11 mouse cellular contexts compared by ENCODE assay signal in the genomic region with DNA sequence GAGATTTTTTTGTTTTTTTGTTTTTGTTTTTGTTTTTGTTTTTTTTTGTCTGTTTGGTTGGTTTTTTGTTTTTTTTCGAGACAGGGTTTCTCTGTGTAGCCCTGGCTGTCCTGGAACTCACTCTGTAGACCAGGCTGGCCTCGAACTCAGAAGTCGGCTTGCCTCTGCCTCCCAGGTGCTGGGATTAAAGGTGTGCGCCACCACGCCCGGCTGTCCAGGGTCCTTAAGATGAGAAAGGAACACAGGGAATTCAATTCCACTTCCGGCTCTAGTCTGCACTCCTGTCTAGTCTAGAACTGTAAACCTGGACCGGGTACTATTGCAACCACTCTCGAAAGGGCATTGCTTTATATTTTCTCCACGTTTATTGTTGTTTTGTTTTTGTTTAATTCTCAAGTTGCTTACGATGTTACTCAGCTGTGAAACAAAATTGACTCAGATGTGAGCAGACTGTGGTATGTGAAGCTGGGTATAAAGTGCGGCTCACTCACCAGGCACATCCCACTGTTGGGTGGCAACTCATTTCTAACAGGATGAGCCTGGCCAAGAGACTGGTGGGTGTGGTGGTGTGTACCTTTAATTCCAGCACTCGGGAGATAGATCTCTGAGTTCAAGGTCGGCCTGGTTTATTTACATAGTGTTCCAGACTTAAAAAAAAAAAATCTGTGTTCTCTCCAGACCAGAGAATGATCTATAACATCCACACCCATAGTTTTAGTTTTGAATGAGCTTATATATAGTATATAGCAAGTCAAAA.
"Had no signal": no experiment of that assay in that cellular context is flagged by ENCODE, and none has a peak within 500 bp of the region (broad histone marks: within the 10 kb centered on the region; RNA-seq: fewer than 3 reads in every experiment).

No protein-coding gene starts in this region.

- H3K36me3 ChIP-seq: midbrain, embryonic 10.5 days; neural tube, embryonic 15.5 days had no signal

- H3K4me2 ChIP-seq: neural tube, embryonic 15.5 days had no signal

- H3K4me1 ChIP-seq: midbrain, embryonic 10.5 days; neural tube, embryonic 15.5 days had no signal

- H3K9ac ChIP-seq: neural tube, embryonic 15.5 days had no signal

- DNase-seq: left cerebral cortex, postnatal 4 days; lung, adult 2 months; lung, postnatal 36 days; midbrain, embryonic 14.5 days; spleen, adult 18-20 months; thymus, postnatal 36 days had no signal

- H3K9me3 ChIP-seq: midbrain, embryonic 10.5 days; neural tube, embryonic 15.5 days had no signal

- H3K4me3 ChIP-seq: midbrain, embryonic 10.5 days; myocyte; neural tube, embryonic 15.5 days had no signal

- H3K27me3 ChIP-seq: neural tube, embryonic 15.5 days had no signal

- H3K27ac ChIP-seq: kidney, postnatal 0 days; midbrain, embryonic 10.5 days; neural tube, embryonic 15.5 days had no signal

- ATAC-seq: lung, postnatal 0 days had no signal
